Mouse (Mus musculus) embryo, embryonic 10 days (tissue): ENCODE data around the gene Olfr743.
"Not testable (repeated sequence)": the region's sequence is repeated elsewhere in the genome, so short reads cannot be mapped to it uniquely, and the experiment has no call there.

Experiments used
- DNase-seq: peaks from one replicate; pipeline ENCODE4 v3.0.0-alpha.2; 2015; ENCODE audit warnings: low spot score

Gene Olfr743

DNA sequence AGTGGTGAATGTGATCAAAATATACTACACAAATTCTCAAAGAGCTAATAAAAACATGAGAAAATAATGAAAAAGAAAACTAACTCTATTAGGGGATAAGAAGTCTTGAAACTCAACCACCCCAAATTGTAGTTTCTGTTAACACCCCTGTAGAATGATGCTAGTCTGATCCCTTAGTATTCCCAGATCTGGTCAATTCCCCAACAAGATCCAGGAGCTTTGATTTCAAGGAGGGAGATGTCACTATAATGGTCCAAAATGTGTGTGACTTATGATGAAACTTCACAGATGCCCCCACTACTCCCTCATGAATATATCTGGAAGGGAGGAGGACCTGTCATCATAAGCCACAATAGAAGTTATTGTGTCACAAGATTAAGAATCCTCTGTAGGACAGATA, at the start of gene Olfr743:
Gene Olfr743 (plus strand): TSS at position 301 of the 400 bp plus-strand sequence.
- no peak for DNase-seq

DNA sequence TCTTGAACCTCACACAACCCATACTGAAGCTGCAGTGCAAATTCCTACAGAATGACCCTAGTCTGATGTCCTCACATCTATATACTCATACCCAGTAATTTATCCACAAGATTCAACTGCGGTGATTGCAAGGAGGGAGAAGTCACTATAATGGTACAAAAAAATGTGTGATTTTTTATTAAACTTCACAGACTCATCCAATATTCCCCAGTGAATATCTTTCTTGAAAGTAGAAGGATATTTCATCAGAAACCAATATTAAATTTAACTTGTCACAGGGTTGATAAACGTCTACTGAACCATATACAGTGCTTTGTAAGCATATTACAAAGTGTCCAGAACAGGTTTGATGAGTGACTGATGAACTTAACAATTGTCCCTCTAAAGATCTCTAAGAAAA, 49.2 kb upstream of the Olfr743 start, which contains the start of gene Olfr741:
Gene Olfr741 (plus strand): TSS at position 301 of the 400 bp plus-strand sequence.
- DNase-seq, result no peak

DNA sequence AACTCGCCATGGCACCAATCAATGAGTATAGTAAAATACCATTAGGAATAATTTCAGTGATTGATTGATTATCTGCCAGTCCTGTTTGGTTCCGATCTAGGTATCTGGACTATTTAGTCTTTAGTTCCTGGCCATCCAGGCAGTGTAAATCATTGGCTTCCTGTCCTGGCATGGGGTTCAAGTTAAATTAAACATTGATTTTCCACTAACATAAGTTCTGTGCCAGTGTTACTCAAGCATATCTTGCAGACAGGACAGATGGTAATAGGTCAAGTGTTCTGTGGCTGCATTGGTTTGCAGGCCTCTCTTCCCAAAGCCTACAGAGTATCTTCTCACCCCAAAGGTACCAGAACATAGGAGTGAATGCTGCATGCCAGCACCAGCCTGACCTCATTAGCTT, 43.2 kb upstream of the Olfr743 start:
- DNase-seq, result no peak

DNA sequence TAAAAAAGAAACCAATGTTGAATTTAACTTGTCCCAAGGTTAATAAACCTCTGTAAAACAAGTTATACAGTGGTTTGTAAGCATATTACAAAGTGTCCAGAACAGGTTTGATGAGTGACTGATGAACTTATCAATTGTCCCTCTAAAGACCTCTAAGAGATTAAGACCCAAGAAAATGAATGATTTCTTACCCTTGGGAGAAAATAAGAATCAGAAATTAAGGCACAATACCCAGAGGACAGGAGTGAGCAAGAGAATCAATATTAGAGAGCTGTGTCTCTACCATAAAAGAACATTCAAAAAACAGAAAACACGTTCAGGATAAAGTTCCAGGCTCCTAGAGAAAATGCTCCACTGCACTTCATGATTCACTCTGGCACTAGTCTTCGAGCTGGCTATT, 18.3 kb upstream of the Olfr743 start, which contains the start of gene Olfr742:
Gene Olfr742 (plus strand): TSS at position 301 of the 400 bp plus-strand sequence.
- DNase-seq, result no peak

DNA sequence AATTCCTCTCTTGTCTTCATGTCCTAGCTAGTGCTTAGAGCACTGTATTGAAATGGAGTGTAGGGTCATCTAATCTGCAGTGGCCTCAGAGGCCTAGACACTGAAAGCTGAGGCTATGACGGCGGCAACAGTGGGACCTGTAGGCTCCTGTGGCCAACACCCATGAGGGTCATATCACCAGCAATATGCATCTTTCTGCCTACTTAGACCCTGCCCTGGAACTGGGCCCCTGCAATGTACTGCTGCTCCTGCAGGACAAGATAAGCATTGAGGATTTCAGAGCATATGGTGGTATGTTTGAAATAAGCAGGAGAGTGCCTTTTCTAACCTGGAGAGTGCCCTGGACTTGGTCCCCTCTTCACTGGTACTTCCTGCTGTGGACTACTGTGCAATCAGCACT, 31.1 kb downstream of the Olfr743 start:
- DNase-seq, result no peak

DNA sequence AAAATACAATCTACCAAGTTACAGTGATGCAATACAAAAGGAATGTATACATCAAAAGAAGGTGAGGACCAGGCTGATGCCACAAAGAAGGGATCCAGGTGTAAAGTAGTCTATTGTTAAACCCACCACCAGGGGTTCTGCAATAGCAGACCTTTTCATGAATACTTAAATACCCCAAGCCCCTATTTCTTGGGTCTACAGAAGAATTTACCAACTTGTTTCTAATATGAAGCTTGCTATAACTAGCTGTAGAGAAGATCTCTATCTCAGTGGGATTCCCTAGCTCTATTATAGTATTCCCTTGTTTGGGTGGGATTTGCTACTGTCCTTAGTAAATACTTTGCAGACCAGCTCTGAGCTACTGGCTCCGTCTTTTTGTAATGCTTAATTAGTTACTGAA, 51.4 kb downstream of the Olfr743 start:
- not testable (repeated sequence) for DNase-seq
